Mouse (Mus musculus) right cerebral cortex, postnatal 4 days (tissue): ENCODE data around the gene Drg1.
A peak's percentile ranks its signal among the peaks of the same experiment; 100 is the strongest.

Experiments used
- DNase-seq: peaks from one replicate; pipeline ENCODE4 v3.0.0-alpha.2; 2022

Drg1 gene

GRCm38 (mm10) chr11:3266079-3266685, at the start of gene Drg1:
Gene Drg1 (minus strand): TSS chr11:3266415.
- peak; percentile 93 for DNase-seq

GRCm38 (mm10) chr11:3314148-3314547, 47.9 kb upstream of the Drg1 start:
- DNase-seq = peak; percentile 64

DNA sequence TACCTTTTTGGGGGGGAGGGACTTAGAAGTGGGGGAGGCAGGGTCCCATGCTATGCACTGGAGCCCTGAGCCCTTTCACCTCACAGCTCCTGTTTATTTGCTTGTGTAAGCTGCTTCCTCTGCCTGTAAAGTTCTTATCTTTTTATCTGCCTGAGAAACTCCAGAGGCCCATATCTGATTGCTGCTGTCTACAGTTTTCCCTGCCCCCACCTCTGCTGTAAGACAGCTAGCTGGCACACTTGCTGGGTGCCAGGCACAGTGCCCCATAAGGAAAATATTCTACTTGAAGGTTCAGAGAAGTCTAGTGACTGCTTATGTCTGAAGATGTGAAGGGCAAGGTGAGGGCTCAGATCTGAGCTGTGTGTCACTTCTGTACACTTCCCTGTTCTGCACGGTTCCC, 47.1 kb upstream of the Drg1 start:
- no peak for DNase-seq

DNA sequence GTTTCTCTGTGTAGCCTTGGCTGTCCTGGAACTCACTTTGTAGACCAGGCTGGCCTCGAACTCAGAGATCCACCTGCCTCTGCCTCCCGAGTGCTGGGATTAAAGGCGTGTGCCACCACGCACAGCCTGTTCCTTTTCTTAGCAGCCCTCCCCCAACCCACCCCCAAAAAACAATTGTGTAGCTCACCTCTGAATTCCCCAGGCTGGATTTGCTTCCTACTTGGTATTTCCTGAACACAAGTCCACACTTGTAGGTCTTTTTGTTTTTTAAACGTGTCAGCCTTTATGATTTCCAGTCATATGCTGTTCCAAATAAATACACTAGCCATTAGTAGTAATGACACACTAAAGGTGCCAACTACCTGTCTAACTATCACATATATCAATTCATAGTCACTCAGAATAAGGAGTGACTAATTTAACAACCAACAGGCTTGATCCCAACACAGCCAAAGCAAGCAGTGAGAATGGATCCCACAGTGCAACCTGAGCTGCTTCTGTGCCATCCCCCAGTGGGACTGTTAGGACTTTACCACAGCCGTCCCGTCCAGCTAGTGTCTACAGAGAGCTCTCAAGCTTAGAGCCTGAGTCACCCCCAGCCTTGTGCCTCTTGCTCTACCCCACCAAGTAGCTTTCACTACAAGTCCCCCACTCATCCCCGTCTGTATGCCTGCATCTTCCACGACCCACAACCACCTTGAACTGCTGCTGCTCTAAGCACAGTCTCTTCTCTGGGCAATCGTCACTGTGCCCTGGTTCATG, 45.6 kb upstream of the Drg1 start:
- no peak for DNase-seq

DNA sequence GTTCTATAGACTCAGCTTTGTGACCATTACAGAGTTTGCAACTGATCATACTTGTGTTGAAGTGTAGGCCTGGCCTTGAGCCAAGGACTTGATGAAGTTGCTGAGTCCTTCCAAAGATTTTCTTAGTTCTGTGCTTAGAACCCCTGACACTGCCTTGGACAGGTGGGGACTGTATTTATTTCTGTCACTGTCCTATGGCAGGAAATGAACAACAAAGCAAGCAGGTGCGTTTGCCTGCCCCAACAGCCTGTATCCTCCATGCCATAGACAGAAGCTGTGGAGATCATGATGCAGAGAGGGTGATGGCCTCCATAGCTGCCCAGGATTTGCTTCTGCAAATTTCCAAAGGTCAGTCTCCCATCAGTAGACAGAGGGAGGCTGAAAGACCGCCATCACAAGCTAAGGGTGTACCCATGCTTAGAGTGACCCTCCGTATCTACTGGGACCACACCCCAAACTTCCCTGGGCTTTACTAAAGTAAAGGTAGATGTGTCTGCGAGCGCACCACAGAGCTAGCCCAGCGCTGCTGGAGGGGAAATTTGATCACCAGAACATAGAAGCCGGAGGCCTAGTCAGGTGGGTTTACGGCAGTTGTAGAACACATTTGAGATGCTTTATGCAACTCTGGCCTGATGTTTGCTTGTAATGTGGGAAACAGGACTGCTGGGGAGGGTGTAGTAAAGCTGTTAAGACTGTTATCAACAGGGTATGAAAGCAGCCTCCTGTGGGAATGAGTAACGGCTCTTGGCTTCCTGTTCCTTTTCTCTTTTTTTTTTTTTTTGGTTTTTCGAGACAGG, 44.8 kb upstream of the Drg1 start:
- no peak for DNase-seq

- no peak for DNase-seq
Measured at GRCm38 (mm10) chr11:3309884-3310283, 43.7 kb upstream of the Drg1 start.

DNA sequence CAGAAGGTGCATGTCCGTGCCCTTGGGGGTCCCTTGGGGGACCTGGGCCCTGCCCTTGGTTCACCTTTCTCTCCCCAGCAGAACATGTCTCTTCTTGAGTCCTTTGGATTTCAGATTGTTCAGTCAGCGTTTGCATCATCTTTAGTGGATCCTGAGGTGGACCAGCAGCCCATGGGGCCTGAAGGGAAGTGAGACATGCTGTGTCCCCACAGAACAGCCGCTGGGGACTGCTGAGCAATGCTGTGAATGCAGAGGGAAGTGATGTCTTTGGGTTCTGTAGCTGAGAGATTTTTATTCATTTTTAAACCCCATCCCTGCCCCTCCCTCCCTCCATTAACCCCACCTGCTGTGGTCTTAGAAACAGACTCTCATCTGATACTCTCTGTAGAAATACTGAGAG, 41.7 kb upstream of the Drg1 start:
- DNase-seq = no peak

DNA sequence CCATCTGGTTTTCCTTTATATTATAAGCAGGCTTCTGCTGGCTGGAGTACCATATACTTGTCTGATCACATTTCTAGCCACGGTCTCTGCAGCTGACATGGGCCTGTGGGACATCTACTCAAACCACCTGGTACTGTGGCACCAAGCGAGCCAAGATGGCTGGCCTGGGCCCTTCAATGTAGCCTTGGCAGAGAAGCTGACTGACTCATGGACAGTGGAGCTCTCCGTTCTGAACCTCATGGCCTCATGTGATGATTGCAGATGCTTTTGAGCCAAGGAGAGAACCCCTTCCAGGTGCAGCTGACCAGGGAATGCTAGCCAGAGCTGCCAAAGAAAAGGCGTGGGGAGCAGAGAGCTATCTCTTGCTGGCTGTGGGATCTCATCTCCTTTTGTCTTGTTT, 39.6 kb upstream of the Drg1 start:
- DNase-seq = no peak

DNA sequence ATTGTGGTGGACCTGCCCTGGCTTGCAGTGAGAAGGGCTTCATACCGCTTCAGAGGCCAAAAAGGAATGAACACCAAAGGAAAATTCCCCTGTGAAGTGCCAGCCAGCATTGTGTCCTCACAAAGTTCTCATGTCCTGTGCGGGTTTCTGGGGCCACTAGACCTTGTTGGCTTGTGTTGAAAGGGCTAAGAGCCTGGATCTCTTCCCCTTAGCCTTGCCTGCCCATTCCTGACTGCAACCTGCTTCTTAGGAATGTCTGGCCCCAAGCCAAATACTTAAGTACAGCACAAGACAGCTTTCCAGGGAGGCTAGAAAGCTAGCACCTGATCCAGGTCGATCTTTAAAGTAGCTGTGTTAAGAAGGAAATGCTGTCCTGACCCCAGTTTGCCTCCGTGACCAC, 36.6 kb upstream of the Drg1 start:
- DNase-seq = no peak

GRCm38 (mm10) chr11:3302385-3302784, 36.2 kb upstream of the Drg1 start:
- DNase-seq = no peak

- DNase-seq = no peak
Measured at GRCm38 (mm10) chr11:3301075-3301474, 34.9 kb upstream of the Drg1 start.

DNA sequence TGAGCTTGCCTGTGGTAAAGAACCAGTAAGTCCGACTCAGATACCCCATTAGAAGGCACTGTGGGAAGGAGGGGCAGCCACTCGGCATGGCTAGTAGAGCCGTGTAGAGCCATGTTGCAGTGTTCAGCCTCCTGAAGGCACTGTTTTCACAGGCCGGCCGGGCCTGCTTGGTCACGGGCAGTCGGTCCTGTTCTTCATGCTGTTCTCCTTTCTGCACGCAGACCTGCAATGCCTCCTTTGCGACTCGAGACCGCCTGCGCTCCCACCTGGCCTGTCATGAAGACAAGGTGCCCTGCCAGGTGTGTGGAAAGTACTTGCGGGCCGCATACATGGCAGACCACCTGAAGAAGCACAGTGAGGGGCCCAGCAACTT, 32.6 kb upstream of the Drg1 start:
- no peak for DNase-seq

GRCm38 (mm10) chr11:3297871-3298812, 31.9 kb upstream of the Drg1 start:
- DNase-seq = no peak

GRCm38 (mm10) chr11:3296056-3296455, 29.8 kb upstream of the Drg1 start:
- DNase-seq = no peak

GRCm38 (mm10) chr11:3294641-3295040, 28.4 kb upstream of the Drg1 start:
- DNase-seq = no peak

DNA sequence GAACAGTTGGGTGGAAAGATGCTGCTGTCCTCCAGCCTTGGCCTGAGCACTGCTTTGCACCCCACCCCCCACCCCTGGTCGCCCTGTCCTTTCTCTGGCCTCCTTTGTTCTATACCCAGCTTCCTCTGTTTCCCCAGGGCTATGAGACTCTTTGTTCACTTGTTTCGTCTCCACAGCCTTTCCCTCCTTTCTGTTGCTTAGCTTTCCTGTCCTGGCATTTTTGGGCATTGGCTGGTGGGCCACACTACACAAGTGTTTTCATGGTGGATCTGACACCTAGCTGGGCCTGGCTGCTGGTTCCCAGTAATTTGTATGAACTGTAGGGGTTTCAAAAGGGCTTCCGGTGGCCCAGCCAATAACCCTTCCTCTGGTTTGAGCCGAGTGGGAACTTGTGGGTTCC, 27.1 kb upstream of the Drg1 start:
- DNase-seq = no peak

GRCm38 (mm10) chr11:3292711-3293249, 26.6 kb upstream of the Drg1 start:
- DNase-seq = peak; percentile 52

DNA sequence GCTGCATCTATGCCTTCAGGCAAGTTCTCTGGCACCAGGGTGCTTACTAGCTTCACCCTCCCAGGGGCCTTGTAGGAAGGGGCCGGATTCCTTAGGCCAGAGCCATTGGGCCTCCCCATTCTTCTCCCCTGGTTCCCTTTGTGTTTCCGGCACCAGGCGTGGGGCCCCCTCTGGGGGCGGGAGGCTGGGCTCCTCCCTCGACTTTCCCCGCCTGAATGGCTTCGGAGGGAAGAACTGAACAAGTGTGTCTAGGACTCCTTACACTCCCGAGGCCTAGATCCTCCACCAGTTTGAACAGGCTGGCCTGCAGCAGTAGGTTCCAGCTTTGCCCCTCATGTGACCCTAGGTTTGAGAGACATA, 25.8 kb upstream of the Drg1 start:
- no peak for DNase-seq

DNA sequence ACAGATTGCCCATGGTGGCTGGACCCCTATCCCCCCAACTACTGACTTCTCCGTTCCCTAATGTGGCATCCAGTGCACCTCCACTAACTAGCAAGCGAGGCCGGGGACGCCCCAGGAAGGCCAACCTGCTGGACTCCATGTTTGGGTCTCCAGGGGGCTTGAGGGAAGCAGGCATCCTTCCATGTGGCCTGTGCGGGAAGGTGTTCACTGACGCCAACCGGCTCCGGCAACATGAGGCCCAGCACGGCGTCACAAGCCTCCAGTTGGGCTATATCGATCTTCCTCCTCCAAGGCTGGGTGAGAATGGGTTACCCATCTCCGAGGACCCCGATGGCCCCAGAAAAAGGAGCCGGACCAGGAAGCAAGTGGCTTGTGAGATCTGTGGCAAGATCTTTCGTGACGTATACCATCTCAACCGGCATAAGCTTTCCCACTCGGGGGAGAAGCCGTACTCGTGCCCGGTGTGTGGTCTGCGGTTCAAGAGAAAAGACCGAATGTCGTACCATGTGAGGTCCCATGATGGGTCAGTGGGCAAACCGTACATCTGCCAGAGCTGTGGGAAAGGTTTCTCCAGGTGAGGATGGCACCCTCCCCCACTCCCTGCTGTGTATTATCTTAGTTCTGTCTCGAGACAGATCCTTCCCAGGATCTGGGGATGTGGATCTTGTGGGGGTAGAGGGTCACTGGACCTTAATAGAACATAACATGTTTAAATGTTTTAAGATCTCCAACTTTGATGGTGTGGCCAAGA, 25.3 kb upstream of the Drg1 start:
- DNase-seq = no peak

DNA sequence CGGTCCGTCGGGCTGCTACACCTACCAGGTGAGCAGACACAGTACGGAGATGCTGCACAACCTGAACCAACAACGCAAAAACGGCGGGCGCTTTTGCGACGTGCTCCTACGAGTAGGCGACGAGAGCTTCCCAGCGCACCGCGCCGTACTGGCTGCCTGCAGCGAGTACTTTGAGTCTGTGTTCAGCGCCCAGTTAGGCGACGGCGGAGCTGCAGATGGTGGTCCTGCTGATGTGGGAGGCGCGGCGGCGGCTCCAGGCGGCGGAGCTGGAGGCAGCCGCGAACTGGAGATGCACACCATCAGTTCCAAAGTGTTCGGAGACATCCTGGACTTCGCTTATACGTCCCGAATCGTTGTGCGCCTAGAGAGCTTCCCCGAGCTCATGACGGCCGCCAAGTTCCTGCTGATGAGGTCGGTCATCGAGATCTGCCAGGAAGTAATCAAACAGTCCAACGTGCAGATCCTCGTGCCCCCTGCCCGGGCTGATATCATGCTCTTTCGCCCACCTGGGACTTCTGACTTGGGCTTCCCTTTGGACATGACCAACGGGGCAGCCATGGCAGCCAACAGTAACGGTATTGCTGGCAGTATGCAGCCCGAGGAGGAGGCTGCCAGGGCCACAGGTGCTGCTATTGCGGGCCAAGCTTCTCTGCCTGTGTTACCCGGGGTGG, 24.6 kb upstream of the Drg1 start:
- DNase-seq = peak; percentile 63
